Mouse (Mus musculus): ENCODE measurements around the gene Gzmd.
A peak's percentile ranks its signal among the peaks of the same experiment; 100 is the strongest.
"Not testable (repeated sequence)": the region's sequence is repeated elsewhere in the genome, so short reads cannot be mapped to it uniquely, and the experiment has no call there.

Gzmd gene

DNA sequence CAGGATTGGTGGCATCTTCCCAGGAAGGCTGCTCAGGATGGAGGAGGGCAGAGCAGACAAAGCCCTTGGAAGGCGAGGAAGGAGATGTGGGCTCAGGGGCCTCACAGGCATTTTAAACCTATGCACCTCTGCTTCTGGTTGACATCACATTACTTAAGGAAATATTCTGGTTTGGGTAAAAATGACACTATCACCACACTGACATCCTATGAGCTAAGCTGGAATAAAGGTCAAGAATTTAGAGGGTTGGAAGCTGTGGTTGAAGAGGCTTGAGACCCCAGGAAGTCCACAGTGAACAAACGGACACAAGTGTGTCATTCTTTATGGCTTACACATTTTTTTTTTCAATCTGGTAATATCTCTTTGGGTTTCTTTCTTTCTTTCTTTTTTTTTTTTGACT lies at the start of gene Gzmd:
Gene Gzmd, minus strand, starts transcription at position 101 of the 400 bp plus-strand sequence.
- not testable (repeated sequence) for DNase-seq (ENCODE audit: extremely low read depth, low read depth)

DNA sequence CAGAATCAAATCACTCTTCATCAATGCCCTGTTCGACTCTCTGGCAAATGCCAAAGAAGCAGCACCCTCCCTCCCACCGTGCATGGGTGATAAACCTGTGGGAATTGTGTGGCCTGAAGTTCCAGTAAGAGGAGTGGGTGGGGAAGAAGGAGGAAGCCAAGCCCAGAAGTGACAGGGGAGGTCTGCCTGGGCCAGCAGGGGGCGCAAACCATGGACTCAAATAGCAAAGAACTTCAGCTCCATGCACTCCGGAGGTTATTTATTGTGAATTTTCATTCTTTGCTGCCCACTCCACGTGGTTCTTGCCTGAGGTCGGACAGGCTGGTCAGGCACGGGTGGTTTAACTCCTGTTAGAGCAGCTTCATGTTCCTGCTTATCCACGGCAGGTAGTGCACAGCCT lies 45.2 kb upstream of the Gzmd start:
- DNase-seq (ENCODE audit: extremely low read depth, low read depth), result peak; percentile 16

DNA sequence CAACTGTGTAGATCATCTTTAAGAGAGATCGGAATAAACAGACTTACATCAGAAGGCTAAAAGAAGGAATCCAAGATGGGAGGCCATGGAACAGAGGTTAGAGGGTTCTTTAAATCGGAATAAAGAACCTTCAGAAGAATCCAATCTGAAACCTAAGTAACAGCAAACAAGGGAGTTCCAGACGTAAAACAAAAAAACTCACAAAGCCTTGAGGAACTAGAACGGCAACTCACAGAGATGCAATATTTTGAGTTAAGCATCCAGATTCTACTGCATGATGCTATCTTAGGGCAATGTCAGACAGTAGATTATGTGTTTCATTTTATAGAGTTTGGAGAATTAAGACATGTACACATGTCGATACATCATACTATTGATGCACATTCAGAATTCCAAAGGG lies 42.1 kb upstream of the Gzmd start, which contains the start of gene Gzmn:
Gene Gzmn, minus strand, starts transcription at position 101 of the 400 bp plus-strand sequence.
- DNase-seq (ENCODE audit: extremely low read depth, low read depth), result no peak

DNA sequence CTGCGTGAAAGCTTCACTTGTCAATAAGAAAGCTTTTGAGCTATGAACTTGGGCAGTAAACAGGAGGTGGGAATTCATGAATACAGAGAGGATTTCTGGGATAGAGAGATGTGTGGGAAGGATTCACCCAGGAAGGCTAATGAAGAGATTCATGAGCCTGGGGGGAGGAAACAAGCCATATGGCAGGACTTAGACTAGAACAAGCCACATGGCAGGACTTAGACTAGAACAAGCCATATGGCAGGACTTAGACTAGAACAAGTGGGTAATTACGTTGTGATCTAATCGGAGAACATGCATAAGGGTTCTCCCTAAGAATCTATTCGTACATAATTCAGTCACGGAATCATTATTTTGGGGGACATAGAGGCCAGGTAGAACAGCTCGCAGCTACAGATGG lies 41.0 kb upstream of the Gzmd start:
- no peak for DNase-seq (ENCODE audit: extremely low read depth, low read depth)

DNA sequence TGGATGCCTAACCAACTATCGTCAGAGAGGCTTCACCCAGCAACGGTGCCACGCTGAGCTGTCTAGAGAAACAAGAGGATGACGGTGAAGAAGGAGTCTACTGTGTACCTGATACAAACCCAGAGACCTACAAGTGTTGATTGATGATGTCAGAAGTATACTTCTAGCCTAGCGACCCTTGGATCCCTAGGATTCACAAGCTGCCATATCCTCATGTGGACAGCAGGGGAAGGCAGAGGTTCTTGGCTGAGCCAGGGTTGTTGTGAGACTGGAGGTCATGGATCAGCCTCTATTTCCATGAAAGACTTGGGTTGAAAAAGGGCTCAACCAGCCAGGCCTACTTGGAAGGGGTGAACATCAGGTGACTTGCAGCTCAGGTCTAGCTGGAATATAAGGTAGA lies 40.3 kb upstream of the Gzmd start:
- DNase-seq (ENCODE audit: extremely low read depth, low read depth), result peak; percentile 2

DNA sequence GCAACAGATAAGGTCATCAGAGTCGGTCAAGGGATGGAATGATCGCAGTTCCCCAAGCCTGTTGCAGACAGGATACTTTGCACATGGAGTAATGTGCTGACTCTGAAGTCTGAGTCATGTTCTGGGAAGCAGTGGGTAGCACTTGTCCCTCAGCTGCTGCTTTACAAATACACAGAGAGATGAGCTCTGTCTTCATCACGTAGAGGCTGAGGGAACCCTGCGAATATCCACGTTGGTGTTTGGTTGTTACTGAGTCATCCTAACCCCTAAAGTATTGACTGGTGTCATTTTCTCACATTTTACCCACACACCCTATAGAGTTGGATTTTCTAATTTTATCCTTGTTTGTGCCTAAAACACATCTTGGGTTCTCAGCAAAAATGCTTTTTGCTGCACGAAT lies 35.6 kb upstream of the Gzmd start:
- no peak for DNase-seq (ENCODE audit: extremely low read depth, low read depth)

DNA sequence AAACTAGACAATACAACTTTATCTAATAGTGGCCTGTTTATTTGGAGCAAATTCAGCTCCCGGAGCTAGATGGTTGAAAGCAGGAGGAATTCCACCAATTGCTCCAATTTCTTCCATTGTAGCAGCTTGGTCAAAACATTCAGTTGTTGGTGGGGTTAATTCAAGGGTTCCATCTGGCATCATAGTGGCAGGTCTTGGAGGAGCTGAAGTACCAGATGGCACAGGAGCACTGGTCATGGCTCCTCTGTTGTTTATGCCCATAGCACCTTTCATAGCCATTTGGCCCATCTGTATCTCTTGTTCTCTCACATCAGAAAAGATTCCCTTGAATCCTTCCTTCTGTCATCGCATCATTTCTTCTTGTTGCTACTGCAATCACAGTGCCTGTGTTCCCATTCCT lies 29.7 kb upstream of the Gzmd start:
- DNase-seq (ENCODE audit: extremely low read depth, low read depth), result no peak

DNA sequence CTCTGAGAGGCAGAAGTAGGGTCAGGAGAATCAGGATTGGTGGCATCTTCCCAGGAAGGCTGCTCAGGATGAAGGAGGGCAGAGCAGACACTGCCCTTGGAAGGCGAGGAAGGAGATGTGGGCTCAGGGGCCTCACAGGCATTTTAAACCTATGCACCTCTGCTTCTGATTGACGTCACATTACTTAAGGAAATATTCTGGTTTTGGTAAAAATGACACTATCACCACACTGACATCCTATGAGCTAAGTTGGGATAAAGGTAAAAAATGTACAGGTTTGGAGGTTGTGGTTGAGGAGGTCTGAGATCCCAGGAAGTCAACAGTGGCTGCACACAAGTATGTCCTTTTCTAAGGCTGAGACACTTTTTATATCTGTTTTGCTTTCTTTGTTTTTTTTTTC lies 27.1 kb upstream of the Gzmd start, which contains the start of gene Gzmg:
Gene Gzmg, minus strand, starts transcription at position 101 of the 400 bp plus-strand sequence.
- not testable (repeated sequence) for DNase-seq (ENCODE audit: extremely low read depth, low read depth)

DNA sequence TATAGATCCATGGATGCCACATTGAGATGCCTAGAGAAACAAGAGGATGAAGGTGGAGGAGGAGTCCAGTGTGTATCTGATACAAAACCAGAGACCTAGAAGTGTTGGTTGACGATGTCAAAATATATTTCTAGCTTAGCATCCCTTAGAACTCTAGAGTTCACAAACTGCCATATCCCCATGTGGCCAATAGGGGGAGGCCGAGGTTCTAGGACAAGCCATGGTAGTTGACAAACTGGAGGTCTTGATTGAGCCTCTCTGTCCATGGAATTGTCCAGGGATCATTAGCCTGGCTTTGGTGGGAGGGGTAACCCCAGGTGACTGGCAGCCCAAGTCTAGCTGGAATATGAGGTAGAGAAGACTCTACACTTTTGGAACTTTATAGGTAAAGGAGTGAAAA lies 22.9 kb upstream of the Gzmd start:
- DNase-seq (ENCODE audit: extremely low read depth, low read depth), result no peak

DNA sequence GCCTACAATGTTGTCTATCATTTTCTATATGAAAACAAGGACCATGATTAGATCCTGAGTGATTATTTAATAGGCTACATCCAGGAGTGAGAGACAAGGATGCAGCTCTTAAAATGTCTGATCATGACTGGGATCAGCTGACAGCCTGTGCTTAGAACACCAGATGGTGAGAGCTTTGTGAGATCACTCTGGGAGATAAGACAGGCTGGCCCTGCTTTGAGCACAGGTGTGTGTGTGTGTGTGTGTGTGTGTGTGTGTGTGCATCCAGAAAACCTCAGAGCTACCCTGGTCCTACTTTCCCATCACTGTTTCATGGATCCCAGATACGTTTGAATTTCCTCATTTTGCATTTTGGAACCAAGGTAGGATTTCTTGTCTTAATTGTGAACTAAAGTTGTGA lies 1.3 kb upstream of the Gzmd start:
- not testable (repeated sequence) for DNase-seq (ENCODE audit: extremely low read depth, low read depth)

DNA sequence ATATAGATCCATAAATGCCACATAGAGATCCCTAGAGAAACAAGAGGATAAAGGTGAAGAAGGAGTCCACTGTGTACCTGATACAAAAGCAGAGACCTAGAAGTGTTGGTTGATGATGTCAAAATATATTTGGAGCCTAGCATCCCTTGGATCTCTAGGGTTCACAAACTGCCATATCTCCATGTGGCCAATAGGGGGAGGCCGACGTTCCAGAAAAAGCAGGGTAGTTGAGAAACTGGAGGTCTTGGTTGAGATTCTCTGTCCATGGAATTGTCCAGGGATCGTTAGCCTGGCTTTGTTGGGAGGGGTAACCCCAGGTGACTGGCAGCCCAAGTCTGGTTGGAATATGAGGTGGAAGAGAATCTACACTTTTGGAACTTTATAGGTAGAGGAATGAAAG lies 4.1 kb downstream of the Gzmd start:
- DNase-seq (ENCODE audit: extremely low read depth, low read depth), result no peak

DNA sequence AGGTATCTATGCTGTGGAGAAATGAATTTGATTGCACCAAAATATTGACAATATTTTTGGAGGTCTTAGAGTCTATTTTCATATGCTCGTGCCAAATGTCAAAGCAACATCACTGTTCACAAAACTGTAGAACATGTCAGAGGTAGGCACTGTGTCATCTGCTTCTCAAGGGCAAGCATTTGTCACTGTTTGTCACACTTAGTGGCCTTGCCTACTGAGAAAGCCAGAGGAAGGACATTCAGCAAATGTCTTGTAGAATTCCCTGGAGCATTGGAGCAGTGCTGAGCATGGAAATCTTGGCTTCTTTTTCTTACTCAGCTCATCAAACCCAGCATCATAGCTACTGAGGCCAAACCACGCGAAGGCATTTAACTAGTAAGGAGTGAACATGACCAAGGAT lies 8.9 kb downstream of the Gzmd start:
- DNase-seq (ENCODE audit: extremely low read depth, low read depth), result no peak

DNA sequence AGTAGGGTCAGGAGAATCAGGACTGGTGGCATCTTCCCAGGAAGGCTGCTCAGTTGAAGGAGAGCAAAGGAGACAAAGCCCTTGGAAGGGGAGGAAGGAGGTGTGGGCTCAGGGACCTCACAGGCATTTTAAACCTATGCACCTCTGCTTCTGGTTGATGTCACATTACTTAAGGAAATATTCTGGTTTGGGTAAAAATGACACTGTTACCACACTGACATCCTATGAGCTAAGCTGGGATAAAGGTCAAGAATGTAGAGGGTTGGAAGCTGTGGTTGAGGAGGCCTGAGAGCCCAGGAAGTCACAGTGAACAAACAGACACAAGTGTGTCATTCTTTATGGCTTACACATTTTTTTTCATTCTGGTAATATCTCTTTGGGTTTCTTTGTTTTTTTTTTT lies 11.9 kb downstream of the Gzmd start, which contains the start of gene Gzme:
Gene Gzme, minus strand, starts transcription at position 101 of the 400 bp plus-strand sequence.
- DNase-seq (ENCODE audit: extremely low read depth, low read depth), result no peak

DNA sequence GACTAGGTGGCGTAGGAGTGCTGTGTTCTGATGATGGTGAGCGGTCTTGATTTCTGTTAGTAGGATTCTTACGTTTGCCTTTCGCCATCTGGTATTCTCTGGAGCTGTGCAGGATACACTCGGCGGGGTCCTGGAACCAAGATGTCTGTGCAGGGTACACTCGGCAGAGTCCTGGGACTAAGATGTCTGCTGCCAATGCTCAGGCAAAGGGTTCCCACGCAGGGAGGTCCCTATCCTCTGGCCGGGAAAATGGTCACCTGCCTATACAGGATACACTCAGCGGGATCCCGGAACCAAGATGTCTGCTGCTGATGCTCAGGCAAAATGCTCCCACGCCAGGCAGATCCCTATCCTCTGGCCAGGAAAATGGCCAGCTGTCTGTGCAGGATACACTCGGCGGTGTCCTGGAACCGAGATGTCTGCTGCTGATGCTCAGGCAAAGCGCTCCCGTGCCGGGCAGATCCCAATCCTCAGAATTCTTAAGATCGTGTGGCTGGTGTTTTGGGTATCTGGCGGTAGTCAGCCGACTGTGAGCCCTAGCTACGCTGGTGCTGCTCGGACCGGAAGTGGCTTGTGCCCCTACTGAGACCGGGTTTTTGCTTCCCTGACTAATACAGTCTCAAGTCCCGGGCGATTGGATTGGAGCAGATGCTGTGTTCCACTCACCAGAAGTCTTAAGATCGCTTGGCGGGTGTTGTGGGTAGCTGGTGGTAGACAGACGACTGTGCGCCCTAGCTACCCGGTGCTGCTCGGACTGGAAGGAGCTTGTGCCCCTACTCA lies 16.7 kb downstream of the Gzmd start:
- not testable (repeated sequence) for DNase-seq (ENCODE audit: extremely low read depth, low read depth)

DNA sequence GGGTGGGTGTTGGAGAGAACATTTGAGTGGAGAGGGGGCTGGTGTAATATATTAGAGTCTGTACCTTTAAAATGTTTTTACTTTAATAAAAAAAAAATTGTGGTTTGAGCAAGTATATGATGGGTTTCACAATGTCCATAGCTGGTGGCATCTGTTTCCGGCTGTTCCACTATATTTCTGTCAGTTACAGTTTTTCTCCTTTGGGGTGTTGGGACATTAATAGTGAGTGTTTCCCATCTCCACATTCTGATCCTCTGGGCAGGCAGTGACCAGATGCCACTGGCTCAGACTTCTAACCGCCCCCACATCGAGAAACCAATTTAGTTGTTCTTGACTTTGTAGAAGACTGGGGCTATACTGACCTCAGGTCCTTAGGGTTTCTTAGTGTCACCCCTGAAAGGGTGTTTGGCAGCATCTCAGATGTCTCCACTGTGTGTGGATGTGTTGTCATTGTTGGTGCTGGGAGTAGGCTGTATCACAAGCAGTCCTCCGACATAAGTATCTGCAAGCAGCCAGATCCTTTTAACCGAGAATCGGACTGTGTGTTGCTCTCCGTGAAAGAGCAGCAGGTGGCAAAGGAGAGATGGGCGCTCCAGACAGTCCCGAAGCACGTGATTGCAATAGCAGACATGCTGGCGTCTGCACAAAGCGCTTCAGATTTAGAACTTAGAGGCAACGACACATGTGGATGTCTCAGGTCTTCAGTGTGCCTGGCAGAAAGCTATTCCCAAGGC lies 26.8 kb downstream of the Gzmd start:
- no peak for DNase-seq (ENCODE audit: extremely low read depth, low read depth)

DNA sequence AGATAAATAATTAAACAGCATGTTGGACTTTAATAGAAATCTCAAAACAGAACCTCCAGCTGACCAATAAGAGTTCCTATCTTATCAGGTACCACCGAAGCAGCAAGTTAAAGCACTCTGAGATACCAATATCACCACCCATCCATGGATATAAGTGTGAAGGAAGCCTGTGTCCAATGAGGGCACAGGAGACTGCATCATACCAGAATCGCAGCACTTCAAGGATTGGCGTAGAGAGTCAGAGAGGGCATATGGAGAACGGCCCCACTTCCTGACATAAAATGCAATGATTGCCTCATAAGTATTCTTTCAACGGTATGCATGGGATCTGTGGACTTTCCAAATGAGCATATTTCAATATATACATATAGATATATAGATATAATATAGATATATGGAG lies 27.4 kb downstream of the Gzmd start:
- DNase-seq (ENCODE audit: extremely low read depth, low read depth), result no peak

DNA sequence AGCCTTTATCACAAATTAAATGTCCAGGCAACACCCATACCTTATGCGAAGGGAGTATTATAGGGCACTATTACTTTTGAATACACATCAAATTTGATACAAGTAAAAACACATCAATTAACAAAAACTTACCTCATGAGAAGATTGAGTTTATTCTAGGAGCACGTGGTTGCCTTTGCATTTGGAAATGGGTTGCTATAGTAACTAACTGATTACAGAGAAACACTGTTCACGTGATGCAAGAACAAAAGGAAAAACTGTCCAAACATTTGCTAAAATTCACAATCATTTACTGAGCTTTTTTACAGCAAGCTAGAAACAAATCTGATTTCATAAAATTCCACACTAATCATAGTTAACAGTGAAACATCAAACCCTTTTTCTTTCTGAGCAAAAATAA lies 29.0 kb downstream of the Gzmd start:
- DNase-seq (ENCODE audit: extremely low read depth, low read depth), result no peak

DNA sequence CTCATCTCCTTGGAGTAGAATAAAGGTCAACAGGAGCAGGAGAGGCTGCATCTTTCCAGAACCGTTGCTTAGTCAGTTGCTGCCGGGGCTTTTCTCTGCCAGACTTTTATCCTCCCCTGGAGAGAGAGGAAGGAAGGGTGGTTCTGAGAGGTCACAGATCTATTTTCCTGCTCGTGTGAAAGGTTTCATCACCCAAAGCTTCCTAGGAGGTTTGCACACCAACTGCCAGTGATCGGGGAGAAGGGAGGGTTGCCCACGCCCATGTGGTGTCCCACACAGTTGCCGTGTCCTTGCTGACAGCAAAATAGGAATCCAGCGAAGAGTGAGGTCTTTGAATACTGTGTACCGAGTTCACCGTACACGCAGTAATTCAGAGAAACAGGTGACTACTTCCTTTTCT lies 30.0 kb downstream of the Gzmd start, which contains the start of gene Ctsg:
Gene Ctsg, minus strand, starts transcription at position 189 of the 400 bp plus-strand sequence.
- DNase-seq (ENCODE audit: extremely low read depth, low read depth), result no peak

DNA sequence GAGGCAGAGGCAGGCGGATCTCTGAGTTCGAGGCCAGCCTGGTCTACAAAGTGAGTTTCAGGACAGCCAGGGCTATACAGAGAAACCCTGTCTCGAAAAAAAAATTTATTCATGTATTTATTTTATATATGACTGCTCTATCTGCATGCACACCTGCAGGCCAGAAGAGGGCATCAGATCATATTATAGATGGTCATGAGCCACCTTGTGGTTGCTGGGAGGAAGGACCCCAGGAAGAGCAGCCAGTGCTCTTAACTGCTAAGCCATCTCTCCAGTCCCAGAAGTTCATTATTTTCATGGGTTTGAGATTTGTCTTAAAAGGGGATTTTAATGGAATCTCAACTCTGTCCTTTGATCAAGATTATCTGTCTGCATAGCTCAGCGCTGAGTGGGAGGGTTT lies 33.5 kb downstream of the Gzmd start:
- DNase-seq (ENCODE audit: extremely low read depth, low read depth), result peak; percentile 29

DNA sequence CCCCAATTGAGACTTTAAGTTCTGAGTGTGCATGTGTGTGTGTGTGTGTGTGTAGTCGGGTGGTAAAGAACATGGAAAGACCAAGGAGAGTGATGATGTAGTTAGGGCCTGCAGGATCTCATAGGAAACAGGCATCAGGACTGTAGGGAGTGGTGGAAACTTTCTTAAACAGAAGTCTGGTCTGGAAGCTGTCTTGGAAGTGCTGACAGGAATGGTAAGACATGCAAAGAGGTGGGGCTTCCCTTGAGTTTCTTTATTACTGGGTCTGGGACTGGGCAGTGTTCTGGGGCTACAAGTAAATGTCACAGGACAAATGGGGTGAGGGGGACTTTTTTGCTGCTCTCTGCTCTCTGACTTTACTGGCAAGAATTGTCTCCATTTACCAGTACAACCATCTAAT lies 34.8 kb downstream of the Gzmd start:
- DNase-seq (ENCODE audit: extremely low read depth, low read depth), result no peak

DNA sequence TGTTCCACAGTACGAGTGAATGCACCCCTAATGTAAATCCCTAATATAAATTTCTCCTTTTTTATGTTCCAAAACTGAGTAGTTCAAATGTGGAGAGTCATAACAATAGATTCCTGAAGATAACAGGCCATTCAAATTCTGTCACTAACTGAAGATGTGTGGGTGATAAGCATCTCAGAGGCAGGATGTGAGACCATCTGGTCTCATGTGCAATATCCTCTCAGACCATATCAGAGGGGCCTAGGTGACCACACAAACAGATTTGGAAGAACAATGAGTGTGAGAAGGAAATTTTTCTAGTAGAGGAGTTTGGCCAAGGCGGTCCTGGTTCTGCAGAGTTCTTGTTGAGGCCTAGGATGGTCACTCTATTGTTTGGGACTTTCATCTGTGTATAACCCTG lies 39.1 kb downstream of the Gzmd start:
- DNase-seq (ENCODE audit: extremely low read depth, low read depth), result no peak

DNA sequence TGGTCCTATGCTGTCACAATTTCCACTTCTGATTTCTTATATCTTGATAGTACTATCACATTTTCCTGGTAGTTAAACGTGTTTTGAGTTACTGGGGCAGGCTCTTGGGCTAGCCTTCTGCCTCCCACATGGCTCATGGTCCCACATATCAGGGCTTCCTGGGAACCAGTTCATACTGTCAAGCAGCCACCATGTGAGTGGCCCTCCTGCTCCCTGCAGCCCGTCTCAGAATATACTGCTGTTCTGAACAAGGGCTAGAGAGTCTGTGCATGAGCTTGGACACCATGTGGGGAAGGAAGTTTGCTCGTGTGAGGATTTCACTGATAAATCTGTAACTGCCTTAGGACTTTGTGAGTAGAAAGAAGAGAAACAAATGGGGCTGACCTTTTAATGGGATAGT lies 45.7 kb downstream of the Gzmd start:
- no peak for DNase-seq (ENCODE audit: extremely low read depth, low read depth)

DNA sequence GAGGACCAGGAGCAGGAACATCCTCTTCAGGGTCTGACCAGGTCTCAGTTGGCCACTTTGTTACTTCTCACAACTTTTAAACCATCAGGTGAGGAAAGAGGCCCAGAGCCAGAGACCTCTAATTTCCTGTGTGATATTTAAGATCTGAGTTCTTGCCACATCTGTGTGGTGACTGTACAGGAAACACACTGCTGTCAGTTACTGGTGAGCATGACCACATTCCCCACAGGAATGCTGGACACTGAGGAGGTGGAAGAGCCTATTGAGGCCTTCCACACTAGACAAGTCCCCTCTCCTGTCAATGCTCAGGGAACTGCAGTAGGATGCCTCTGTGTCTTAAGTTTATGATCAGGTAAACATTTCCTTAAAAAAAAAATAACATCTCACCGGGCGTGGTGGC lies 47.2 kb downstream of the Gzmd start, which contains the start of gene Mcpt8:
Gene Mcpt8, minus strand, starts transcription at position 107 of the 400 bp plus-strand sequence.
- no peak for DNase-seq (ENCODE audit: extremely low read depth, low read depth)
